Mouse (Mus musculus): ENCODE measurements around the gene Frmd5. TPM values are rescaled to one million over a fixed set of nuclear protein-coding genes. Genes with fewer than 3 reads are reported as not detected.
A peak's percentile ranks its signal among the peaks of the same experiment; 100 is the strongest.
"Not testable (repeated sequence)": the region's sequence is repeated elsewhere in the genome, so short reads cannot be mapped to it uniquely, and the experiment has no call there.

Frmd5 gene
- polyA plus RNA-seq, 1 experiment from 2014 or later = 2.4 TPM

DNA sequence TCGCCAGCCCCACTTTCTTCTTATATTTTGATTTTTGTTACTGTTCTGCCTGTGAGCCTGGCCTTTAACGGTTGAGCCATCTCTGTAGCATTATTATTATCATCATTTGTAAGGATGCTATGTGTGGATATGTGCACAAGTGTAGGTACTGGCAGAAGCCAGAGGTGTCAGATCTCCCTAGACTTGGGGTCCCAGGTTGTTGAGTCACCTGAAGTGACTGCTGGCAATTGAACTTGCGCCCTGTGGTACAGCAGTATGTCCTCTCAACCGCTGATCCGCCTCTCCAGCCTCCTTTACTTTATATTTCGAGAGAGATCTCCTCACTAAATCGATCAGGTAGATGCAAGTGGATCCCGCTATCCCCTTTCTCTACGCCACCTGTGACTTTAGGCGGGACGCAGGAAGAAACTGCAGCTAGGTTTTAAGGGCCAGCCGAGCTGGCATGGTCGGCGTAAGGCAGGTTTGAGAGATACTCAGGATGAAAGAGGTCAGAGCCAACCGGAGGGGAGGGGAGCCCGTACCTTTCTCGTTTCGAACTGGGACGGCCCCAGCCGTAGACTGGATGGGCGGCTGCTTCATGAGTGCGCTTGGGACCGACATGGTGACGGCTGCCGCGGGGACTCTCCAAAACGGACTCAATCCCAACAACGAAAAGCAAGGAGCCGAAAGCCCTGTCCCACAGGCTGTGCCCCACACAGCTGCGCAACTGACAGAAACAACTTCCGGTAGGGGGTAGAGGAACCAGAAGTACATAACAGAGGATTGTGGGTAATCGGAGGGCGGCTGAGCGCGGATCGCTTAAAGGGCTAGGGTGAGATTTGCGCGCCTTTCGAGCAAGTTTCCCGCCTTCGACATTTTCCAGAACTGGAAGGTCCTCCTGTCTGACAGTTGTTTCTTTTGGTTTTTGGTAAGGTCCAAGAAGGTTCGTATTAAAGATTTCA is 300.7 kb downstream of the Frmd5 start, which contains the start of the genes Mfap1a and Wdr76:
Gene Mfap1a, minus strand, starts transcription at position 724 of the 941 bp plus-strand sequence.
Gene Wdr76, plus strand, starts transcription at position 782 of the 941 bp plus-strand sequence.
- Histone ChIP-seq H3K4me2 (peak within 1 kb of the TSS; percentile 67), H3K36me3 (peaks cover 15% of the 10 kb centered on the region), H3K4me3 (replicated peaks) (peak within 1 kb of the TSS; percentile 67), H3K9ac (peak within 1 kb of the TSS; percentile 69), H3K4me1 (peaks cover 23% of the 10 kb centered on the region), H3K27ac (peak within 1 kb of the TSS; percentile 74)
- ATAC-seq (replicated peaks; ENCODE audit: low FRiP score) = peak; percentile 92
- not testable (repeated sequence) for H3K27me3 ChIP-seq; H3K9me3 ChIP-seq (replicated peaks)
- WGBS = 4% methylated on average over 40 of the region's 42 CpGs

DNA sequence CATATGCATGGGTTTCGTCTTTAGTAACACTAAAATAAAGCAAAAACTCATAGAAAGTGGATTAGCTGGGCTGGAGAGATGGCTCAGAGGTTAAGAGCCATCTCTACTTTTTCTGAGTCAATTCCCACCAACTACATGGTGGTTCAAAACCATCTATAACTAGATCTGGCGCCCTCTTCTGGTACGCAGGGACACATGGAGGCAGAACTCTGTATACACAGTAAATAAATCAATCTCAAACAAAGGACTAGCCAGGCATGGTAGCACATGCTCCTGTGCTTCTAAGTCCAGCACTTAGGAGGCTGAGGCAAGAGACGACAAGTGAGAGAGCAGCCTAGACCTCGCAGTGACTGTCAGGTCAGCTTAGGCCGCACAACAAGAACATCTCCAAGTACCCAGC is 305.3 kb downstream of the Frmd5 start:
- not testable (repeated sequence) for ATAC-seq (replicated peaks; ENCODE audit: low FRiP score); H3K9me3 ChIP-seq (replicated peaks); H3K9ac ChIP-seq; H3K27ac ChIP-seq; H3K36me3 ChIP-seq; H3K4me1 ChIP-seq; H3K4me3 ChIP-seq (replicated peaks); H3K4me2 ChIP-seq; H3K27me3 ChIP-seq
- 81% methylated on average over 3 of the region's 6 CpGs for WGBS

Other genes with a start within 250 kb of the Frmd5 start
- 20.0 and 23.3 TPM in 2 replicates for gene Casc4, start 59.9 kb upstream of the Frmd5 start, polyA plus RNA-seq (2015; fragmentation: Nextera tagmentation; extraction: Ambion mirVana)
- 54.0 and 58.2 TPM in 2 replicates for gene Ctdspl2, start 148.9 kb upstream of the Frmd5 start, polyA plus RNA-seq (2015; fragmentation: Nextera tagmentation; extraction: Ambion mirVana)
- 0.30 and 0.36 TPM in 2 replicates for gene Mageb3, start 149.0 kb upstream of the Frmd5 start, polyA plus RNA-seq (2015; fragmentation: Nextera tagmentation; extraction: Ambion mirVana)
- 12.1 and 12.5 TPM in 2 replicates for gene Eif3j1, start 221.5 kb upstream of the Frmd5 start, polyA plus RNA-seq (2015; fragmentation: Nextera tagmentation; extraction: Ambion mirVana)

Data from kidney, embryonic 15.5 days (tissue).